Mouse (Mus musculus): ENCODE data around the gene Wfdc1. TPM values are rescaled to one million over a fixed set of nuclear protein-coding genes. Genes with fewer than 3 reads are reported as not detected.

The Wfdc1 gene
- polyA plus RNA-seq, 1 experiment from 2014 or later, result 0.24 TPM

GRCm38 (mm10) chr8:119722348-119722747, 56.2 kb downstream of the Wfdc1 start:
- no peaks in the 10 kb centered on the region for H3K36me3 ChIP-seq
- 55% methylated on average over 6 of the region's 6 CpGs for WGBS
- no peak overlapping the region for H3K4me3 ChIP-seq
- H3K27me3 ChIP-seq, result peaks cover 11% of the 10 kb centered on the region
- no peak for ATAC-seq (ENCODE audit: low FRiP score, low read depth)
- H3K4me2 ChIP-seq (replicated peaks), result no peak overlapping the region
- H3K9ac ChIP-seq, result no peak overlapping the region
- no peaks in the 10 kb centered on the region for H3K9me3 ChIP-seq
- H3K4me1 ChIP-seq, result peaks cover 7% of the 10 kb centered on the region
- H3K27ac ChIP-seq, result no peak overlapping the region

DNA sequence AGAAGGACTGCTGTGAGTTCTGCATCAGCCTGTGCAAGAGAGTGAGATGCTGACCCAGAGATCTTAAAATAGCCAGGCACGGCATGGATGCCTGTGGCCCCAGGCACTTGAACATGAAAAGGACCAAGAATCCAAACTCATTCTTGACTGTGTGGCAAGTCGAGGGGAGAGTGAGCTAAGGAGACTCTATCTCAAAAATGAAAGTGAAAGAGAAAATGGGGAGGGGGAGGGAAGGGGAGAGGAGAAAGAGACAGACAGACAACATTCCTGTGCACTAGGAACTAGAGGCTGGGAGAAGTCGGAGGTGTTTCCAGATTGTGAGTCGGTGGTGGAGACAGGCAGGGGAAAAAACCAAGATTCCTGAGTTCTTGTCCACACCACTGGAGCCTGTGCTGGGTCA, 57.5 kb downstream of the Wfdc1 start:
- H3K4me2 ChIP-seq (replicated peaks), result no peak overlapping the region
- H3K9ac ChIP-seq, result no peak overlapping the region
- H3K9me3 ChIP-seq, result no peaks in the 10 kb centered on the region
- ATAC-seq (ENCODE audit: low FRiP score, low read depth), result no peak
- H3K27ac ChIP-seq, result no peak overlapping the region
- peaks cover 7% of the 10 kb centered on the region for H3K4me1 ChIP-seq
- H3K27me3 ChIP-seq, result peaks cover 11% of the 10 kb centered on the region
- H3K36me3 ChIP-seq, result no peaks in the 10 kb centered on the region
- 62% methylated on average over 4 of the region's 4 CpGs for WGBS
- no peak overlapping the region for H3K4me3 ChIP-seq

GRCm38 (mm10) chr8:119724596-119724995, 58.4 kb downstream of the Wfdc1 start:
- no peak for ATAC-seq (ENCODE audit: low FRiP score, low read depth)
- Histone ChIP-seq H3K9ac (no peak overlapping the region), H3K4me1 (peaks cover 7% of the 10 kb centered on the region), H3K4me2 (replicated peaks) (no peak overlapping the region), H3K36me3 (no peaks in the 10 kb centered on the region), H3K27me3 (peaks cover 11% of the 10 kb centered on the region), H3K4me3 (no peak overlapping the region), H3K9me3 (no peaks in the 10 kb centered on the region), H3K27ac (no peak overlapping the region)
- 79% methylated on average over 6 of the region's 6 CpGs for WGBS

DNA sequence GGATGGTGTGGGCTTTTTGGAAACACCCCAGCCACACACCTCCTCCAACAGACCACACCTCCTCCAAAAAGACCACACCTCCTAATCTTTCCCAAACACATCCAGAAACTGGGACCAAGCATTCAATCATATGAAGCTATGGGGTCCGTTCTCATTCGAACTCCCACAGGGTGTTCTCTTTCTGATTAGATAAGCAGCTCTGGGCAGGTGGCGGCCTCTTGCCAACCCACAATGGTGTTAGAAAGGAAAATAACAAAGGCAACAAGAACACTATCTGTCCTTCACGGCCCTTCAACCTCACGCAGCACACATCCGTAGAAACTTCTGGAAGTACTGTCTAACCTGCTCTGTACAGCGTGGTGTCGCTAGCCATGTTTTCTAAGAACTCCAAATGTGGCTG, 60.9 kb downstream of the Wfdc1 start:
- Histone ChIP-seq H3K27me3 (peaks cover 11% of the 10 kb centered on the region), H3K36me3 (no peaks in the 10 kb centered on the region), H3K4me3 (no peak overlapping the region), H3K4me1 (no peaks in the 10 kb centered on the region), H3K27ac (no peak overlapping the region), H3K9ac (no peak overlapping the region), H3K9me3 (no peaks in the 10 kb centered on the region), H3K4me2 (replicated peaks) (no peak overlapping the region)
- no peak for ATAC-seq (ENCODE audit: low FRiP score, low read depth)
- WGBS, result 87% methylated on average over 8 of the region's 8 CpGs

- Histone ChIP-seq H3K36me3 (no peaks in the 10 kb centered on the region), H3K9me3 (no peaks in the 10 kb centered on the region), H3K4me3 (no peak overlapping the region), H3K27ac (no peak overlapping the region), H3K9ac (no peak overlapping the region), H3K27me3 (peaks cover 5% of the 10 kb centered on the region), H3K4me2 (replicated peaks) (no peak overlapping the region), H3K4me1 (no peaks in the 10 kb centered on the region)
- WGBS, result 82% methylated on average over 8 of the region's 8 CpGs
- no peak for ATAC-seq (ENCODE audit: low FRiP score, low read depth)
Measured at GRCm38 (mm10) chr8:119728351-119728895, 62.3 kb downstream of the Wfdc1 start.

- no peak overlapping the region for H3K27ac ChIP-seq
- no peak overlapping the region for H3K9ac ChIP-seq
- H3K36me3 ChIP-seq, result no peaks in the 10 kb centered on the region
- H3K27me3 ChIP-seq, result no peaks in the 10 kb centered on the region
- 90% methylated on average over 13 of the region's 13 CpGs for WGBS
- H3K4me3 ChIP-seq, result no peak overlapping the region
- H3K9me3 ChIP-seq, result no peaks in the 10 kb centered on the region
- H3K4me2 ChIP-seq (replicated peaks), result no peak overlapping the region
- ATAC-seq (ENCODE audit: low FRiP score, low read depth), result no peak
- H3K4me1 ChIP-seq, result no peaks in the 10 kb centered on the region
Measured at GRCm38 (mm10) chr8:119732072-119732471, 65.9 kb downstream of the Wfdc1 start.

DNA sequence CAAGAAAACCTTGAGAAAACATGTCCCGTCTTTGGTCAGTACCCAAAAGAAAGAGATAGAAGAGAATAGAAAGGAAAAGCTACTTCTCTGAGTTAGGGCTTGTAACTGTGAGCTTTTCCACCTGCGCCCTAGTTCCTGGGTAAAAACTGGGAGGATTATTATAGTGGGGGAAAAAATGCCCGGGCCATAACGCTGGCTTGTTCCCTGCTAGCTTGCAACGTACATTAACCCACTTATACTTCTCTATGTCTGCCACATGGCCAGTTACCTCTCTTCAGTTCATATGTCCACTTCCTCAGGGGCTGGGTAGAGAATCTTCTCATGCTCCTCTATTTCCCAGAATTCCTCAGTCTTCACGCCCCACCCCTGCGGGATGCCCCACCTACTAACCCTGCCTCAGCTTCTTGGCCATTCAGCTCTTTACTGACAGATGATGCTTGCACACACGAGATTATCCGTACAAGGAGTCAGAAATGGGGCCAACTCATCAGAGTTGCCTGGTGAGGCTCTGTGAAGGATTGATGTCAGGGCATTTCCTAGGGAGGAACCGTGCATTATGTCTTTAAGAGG, 70.3 kb downstream of the Wfdc1 start:
- Histone ChIP-seq H3K36me3 (no peaks in the 10 kb centered on the region), H3K4me1 (no peaks in the 10 kb centered on the region), H3K27ac (no peak overlapping the region), H3K27me3 (no peaks in the 10 kb centered on the region), H3K4me2 (replicated peaks) (no peak overlapping the region), H3K4me3 (no peak overlapping the region), H3K9me3 (no peaks in the 10 kb centered on the region), H3K9ac (no peak overlapping the region)
- ATAC-seq (ENCODE audit: low FRiP score, low read depth), result no peak
- 87% methylated on average over 10 of the region's 10 CpGs for WGBS

DNA sequence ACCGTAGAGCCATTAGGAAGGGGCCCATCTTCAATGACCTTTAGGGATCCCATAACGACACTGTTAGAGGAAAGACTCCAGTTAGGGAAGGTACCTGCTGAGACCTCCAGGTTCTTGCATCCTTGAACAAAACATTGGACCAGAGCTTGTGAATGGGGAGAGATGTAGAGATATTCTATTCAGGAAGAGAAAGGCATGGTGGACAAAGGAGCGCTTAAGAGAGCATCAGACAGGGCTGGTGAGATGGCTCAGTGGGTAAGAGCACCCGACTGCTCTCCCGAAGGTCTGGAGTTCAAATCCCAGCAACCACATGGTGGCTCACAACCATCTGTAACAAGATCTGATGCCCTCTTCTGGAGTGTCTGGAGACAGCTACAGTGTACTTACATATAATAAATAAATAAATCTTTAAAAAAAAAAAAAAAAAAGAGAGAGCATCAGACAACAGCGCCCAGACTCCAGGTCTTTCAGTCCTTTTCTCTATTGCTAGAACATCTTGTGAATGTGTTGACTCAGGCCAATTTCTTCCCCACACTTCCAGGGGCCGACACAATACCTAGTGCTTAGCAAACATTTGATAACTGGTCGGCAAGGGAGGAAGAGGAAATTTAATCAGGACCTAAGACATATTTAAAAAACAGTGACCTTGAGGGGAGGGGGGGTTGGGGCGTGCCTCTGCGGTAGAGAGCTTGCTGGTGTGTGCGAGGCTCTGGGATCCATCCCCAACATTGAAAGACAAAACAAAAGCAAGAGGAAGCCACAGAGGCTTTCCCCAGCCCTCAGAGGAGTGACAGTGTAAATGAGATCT, 71.1 kb downstream of the Wfdc1 start:
- WGBS, result 81% methylated on average over 11 of the region's 11 CpGs

More for the DNA sequence above, 71.1 kb downstream of the Wfdc1 start:
- Histone ChIP-seq H3K4me3 (no peak overlapping the region), H3K27me3 (no peaks in the 10 kb centered on the region), H3K9me3 (no peaks in the 10 kb centered on the region), H3K27ac (no peak overlapping the region), H3K36me3 (no peaks in the 10 kb centered on the region), H3K4me1 (no peaks in the 10 kb centered on the region), H3K9ac (no peak overlapping the region), H3K4me2 (replicated peaks) (no peak overlapping the region)
- no peak for ATAC-seq (ENCODE audit: low FRiP score, low read depth)

Other genes starting within 250 kb of the Wfdc1 start
- gene Osgin1, start 232.2 kb upstream of the Wfdc1 start, polyA plus RNA-seq (2015; fragmentation: Nextera tagmentation; extraction: Ambion mirVana), result 0.73 and 0.76 TPM in 2 replicates
- 3.1 and 3.5 TPM in 2 replicates for gene Necab2, start 219.6 kb upstream of the Wfdc1 start, polyA plus RNA-seq (2015; fragmentation: Nextera tagmentation; extraction: Ambion mirVana)
- gene Slc38a8, start 164.7 kb upstream of the Wfdc1 start, polyA plus RNA-seq (2015; fragmentation: Nextera tagmentation; extraction: Ambion mirVana), result 0.29 TPM in 1 of 2 replicates, not detected in the other
- 139 and 142 TPM in 2 replicates for gene Mbtps1, start 107.6 kb upstream of the Wfdc1 start, polyA plus RNA-seq (2015; fragmentation: Nextera tagmentation; extraction: Ambion mirVana)
- gene Hsdl1, start 91.2 kb upstream of the Wfdc1 start, polyA plus RNA-seq (2015; fragmentation: Nextera tagmentation; extraction: Ambion mirVana), result 31.0 and 32.3 TPM in 2 replicates
- gene Dnaaf1, start 91.1 kb upstream of the Wfdc1 start, polyA plus RNA-seq (2015; fragmentation: Nextera tagmentation; extraction: Ambion mirVana), result 0.11 TPM in 1 of 2 replicates, not detected in the other
- 12.4 and 13.8 TPM in 2 replicates for gene Taf1c, start 61.1 kb upstream of the Wfdc1 start, polyA plus RNA-seq (2015; fragmentation: Nextera tagmentation; extraction: Ambion mirVana)
- 0.19 and 0.38 TPM in 2 replicates for gene Adad2, start 53.6 kb upstream of the Wfdc1 start, polyA plus RNA-seq (2015; fragmentation: Nextera tagmentation; extraction: Ambion mirVana)
- gene Kcng4, start 30.7 kb upstream of the Wfdc1 start, polyA plus RNA-seq (2015; fragmentation: Nextera tagmentation; extraction: Ambion mirVana), result 0.06 TPM in 1 of 2 replicates, not detected in the other
- 2.0 and 2.6 TPM in 2 replicates for gene Atp2c2, start 33.6 kb downstream of the Wfdc1 start, polyA plus RNA-seq (2015; fragmentation: Nextera tagmentation; extraction: Ambion mirVana)
- 10.3 and 10.7 TPM in 2 replicates for gene Tldc1, start 112.1 kb downstream of the Wfdc1 start, polyA plus RNA-seq (2015; fragmentation: Nextera tagmentation; extraction: Ambion mirVana)
- 64.0 and 67.8 TPM in 2 replicates for gene Cotl1, start 174.2 kb downstream of the Wfdc1 start, polyA plus RNA-seq (2015; fragmentation: Nextera tagmentation; extraction: Ambion mirVana)
- gene Klhl36, start 195.9 kb downstream of the Wfdc1 start, polyA plus RNA-seq (2015; fragmentation: Nextera tagmentation; extraction: Ambion mirVana), result 10.4 and 10.5 TPM in 2 replicates
- gene Usp10, start 244.0 kb downstream of the Wfdc1 start, polyA plus RNA-seq (2015; fragmentation: Nextera tagmentation; extraction: Ambion mirVana), result 142 and 145 TPM in 2 replicates
- 3.2 and 7.1 TPM in 2 replicates for gene Gm20388, start 244.5 kb downstream of the Wfdc1 start, polyA plus RNA-seq (2015; fragmentation: Nextera tagmentation; extraction: Ambion mirVana)